Mouse (Mus musculus) neural tube, embryonic 11.5 days (tissue): ENCODE results near the gene Gpld1. TPM values are rescaled to one million over a fixed set of nuclear protein-coding genes. Genes with fewer than 3 reads are reported as not detected.

Experiments
- ATAC-seq: fragments of 200-750 bp; cut with Nextera tagmentation; 2 replicates; pipeline ENCODE4 v1.8.0; 2017; ENCODE audit warnings: moderate number of reproducible peaks, mild to moderate bottlenecking, moderate TSS enrichment, moderate library complexity; ENCODE audit not compliant: insufficient read depth, low FRiP score, low TSS enrichment
- DNase-seq: peaks from one replicate; pipeline ENCODE4 v3.0.0-alpha.2; 2015; ENCODE audit warnings: low spot score
- H3K27ac ChIP-seq: fragments of 300-500 bp; sonication (generic); 2 replicates; pipeline ENCODE4 v1.5.1; 2014; ENCODE audit warnings: low read depth, mild to moderate bottlenecking, low read length
- H3K27me3 ChIP-seq: fragments of 300-500 bp; sonication (generic); 2 replicates; pipeline ENCODE4 v1.6.1; 2014; ENCODE audit warnings: mild to moderate bottlenecking, low read length, mixed read lengths; ENCODE audit not compliant: control insufficient read depth, insufficient read depth
- H3K36me3 ChIP-seq: fragments of 300-500 bp; sonication (generic); 2 replicates; pipeline ENCODE4 v1.6.1; 2014; ENCODE audit warnings: mild to moderate bottlenecking, low read length, moderate library complexity, mixed read lengths; ENCODE audit not compliant: control insufficient read depth, insufficient read depth
- H3K4me1 ChIP-seq: fragments of 300-500 bp; sonication (generic); 2 replicates; pipeline ENCODE4 v1.6.1; 2014; ENCODE audit warnings: low read length, mixed read lengths; ENCODE audit not compliant: control insufficient read depth, insufficient read depth
- H3K4me2 ChIP-seq: fragments of 300-500 bp; sonication (generic); 2 replicates; pipeline ENCODE4 v1.6.1; 2014; ENCODE audit warnings: low read depth, mild to moderate bottlenecking, moderate library complexity
- H3K4me3 ChIP-seq: fragments of 300-500 bp; sonication (generic); 2 replicates; pipeline ENCODE4 v1.5.1; 2014; ENCODE audit warnings: low read depth, low read length
- H3K9ac ChIP-seq: fragments of 300-500 bp; sonication (generic); 2 replicates; pipeline ENCODE4 v1.6.1; 2014; ENCODE audit warnings: mild to moderate bottlenecking, low read length
- H3K9me3 ChIP-seq: fragments of 300-500 bp; sonication (generic); 2 replicates; pipeline ENCODE4 v1.6.1; 2016; ENCODE audit warnings: low read length; ENCODE audit not compliant: control insufficient read depth
- WGBS: fragments of 180-500 bp; shearing (Covaris S2); extraction: QIAGEN DNeasy Blood & Tissue Kit; methylation state at CpG from one replicate; pipeline ENCODE4 v1.1.7; 2014; 5-methylcytosine and 5-hydroxymethylcytosine counted together
- polyA plus RNA-seq: library from polyadenylated mRNA; unstranded; fragments of >200 nt; fragmentation: Nextera tagmentation; extraction: Ambion mirVana; gene quantifications from 2 replicates; pipeline ENCODE4 v1.2.1, GENCODE M21; 2014

The Gpld1 gene
- polyA plus RNA-seq, 1 experiment from 2014 or later = 0.76 TPM

DNA sequence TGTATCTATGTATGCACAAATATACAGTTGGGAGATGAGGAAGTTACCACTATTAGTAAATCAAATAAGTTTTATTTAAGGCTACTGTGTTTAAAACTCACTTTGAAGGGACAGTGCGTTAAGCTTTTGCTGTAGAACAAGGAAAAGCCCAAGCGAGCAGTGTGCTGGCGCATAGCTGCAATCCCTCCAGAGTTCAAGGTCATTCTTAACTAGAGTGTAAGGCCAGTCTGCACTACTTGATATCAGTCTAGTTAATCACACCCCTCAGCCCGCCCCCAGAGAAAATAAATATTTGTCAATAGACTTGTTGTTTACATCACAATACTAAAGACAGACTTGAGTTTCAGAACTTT, 77.6 kb downstream of the Gpld1 start:
- Histone ChIP-seq H3K4me1 (peaks cover 6% of the 10 kb centered on the region), H3K9me3 (no peaks in the 10 kb centered on the region), H3K4me2 (peak overlapping the region; percentile 75), H3K27ac (peak overlapping the region; percentile 78; the same call in 1 of the 2 replicates), H3K9ac (peak overlapping the region; percentile 81), H3K27me3 (no peaks in the 10 kb centered on the region), H3K4me3 (peak overlapping the region; percentile 84), H3K36me3 (no peaks in the 10 kb centered on the region)
- DNase-seq (no peak), ATAC-seq (peak; percentile 37; the same call in 1 of the 2 replicates)
- WGBS = 58% methylated on average over 4 of the region's 4 CpGs

DNA sequence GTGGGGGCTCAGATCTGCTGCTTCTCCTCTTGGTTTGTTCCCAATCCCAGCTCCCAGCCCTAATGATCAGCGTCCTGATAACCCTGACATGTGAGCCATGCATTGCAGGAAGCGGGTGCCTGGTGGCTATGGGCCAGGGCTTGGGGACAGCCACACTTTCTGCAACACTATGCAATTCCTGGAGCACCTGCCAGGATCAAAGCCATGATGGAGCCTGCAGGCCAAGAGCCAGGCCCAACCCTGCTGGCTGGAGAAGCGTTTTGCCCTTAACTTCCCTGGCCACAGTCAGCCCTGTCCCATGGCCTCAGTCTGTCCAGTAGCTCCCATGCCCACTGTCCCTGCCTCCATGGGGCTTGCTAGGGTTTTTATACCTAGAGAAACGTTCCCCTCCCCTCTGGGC, 79.4 kb downstream of the Gpld1 start:
- whole genome bisulfite sequencing = 77% methylated on average over 4 of the region's 4 CpGs
- H3K27me3 ChIP-seq = no peaks in the 10 kb centered on the region
- ATAC-seq = no peak
- H3K27ac ChIP-seq = no peak overlapping the region
- no peak overlapping the region for H3K4me3 ChIP-seq
- H3K9me3 ChIP-seq = no peaks in the 10 kb centered on the region
- no peak overlapping the region for H3K4me2 ChIP-seq
- no peak for DNase-seq
- H3K9ac ChIP-seq = no peak overlapping the region
- H3K4me1 ChIP-seq = peaks cover 6% of the 10 kb centered on the region
- no peaks in the 10 kb centered on the region for H3K36me3 ChIP-seq

- H3K9me3 ChIP-seq = no peaks in the 10 kb centered on the region
- no peak overlapping the region for H3K9ac ChIP-seq
- DNase-seq = no peak
- H3K27ac ChIP-seq = no peak overlapping the region
- H3K4me2 ChIP-seq = no peak overlapping the region
- WGBS = 81% methylated on average over 3 of the region's 3 CpGs
- no peak for ATAC-seq
- H3K4me1 ChIP-seq = peaks cover 6% of the 10 kb centered on the region
- H3K36me3 ChIP-seq = no peaks in the 10 kb centered on the region
- H3K4me3 ChIP-seq = no peak overlapping the region
- no peaks in the 10 kb centered on the region for H3K27me3 ChIP-seq
Measured at GRCm38 (mm10) chr13:25023129-25023528, 80.2 kb downstream of the Gpld1 start.

- no peak overlapping the region for H3K4me3 ChIP-seq
- H3K9me3 ChIP-seq = no peaks in the 10 kb centered on the region
- H3K4me2 ChIP-seq = no peak overlapping the region
- no peak overlapping the region for H3K9ac ChIP-seq
- no peaks in the 10 kb centered on the region for H3K4me1 ChIP-seq
- H3K27me3 ChIP-seq = no peaks in the 10 kb centered on the region
- H3K27ac ChIP-seq = no peak overlapping the region
- WGBS = 31% methylated on average over 2 of the region's 2 CpGs
- DNase-seq (no peak), ATAC-seq (no peak)
- no peaks in the 10 kb centered on the region for H3K36me3 ChIP-seq
Measured at GRCm38 (mm10) chr13:25024655-25025054, 81.7 kb downstream of the Gpld1 start.

- Histone ChIP-seq H3K4me3 (no peak overlapping the region), H3K27ac (no peak overlapping the region), H3K4me1 (no peaks in the 10 kb centered on the region), H3K4me2 (no peak overlapping the region), H3K36me3 (no peaks in the 10 kb centered on the region), H3K9ac (no peak overlapping the region), H3K9me3 (no peaks in the 10 kb centered on the region), H3K27me3 (no peaks in the 10 kb centered on the region)
- DNase-seq (no peak), ATAC-seq (no peak)
- WGBS = 79% methylated on average over 6 of the region's 6 CpGs
Measured at GRCm38 (mm10) chr13:25026409-25027113, 83.6 kb downstream of the Gpld1 start.

DNA sequence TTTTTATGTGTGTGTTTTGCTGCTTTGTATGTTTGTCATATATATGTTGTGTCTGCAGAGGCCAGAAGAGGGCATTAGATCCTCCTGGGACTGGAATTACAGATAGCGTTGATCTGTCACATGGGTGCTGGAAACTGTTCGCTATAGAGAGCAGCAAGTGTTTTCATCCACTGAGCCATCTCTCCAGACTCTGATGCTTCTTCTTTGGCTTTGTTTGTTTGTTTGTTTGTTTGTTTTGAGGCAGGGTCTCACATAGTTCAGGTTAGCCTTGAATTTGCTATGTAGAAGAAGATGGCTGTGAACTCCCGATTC, 84.1 kb downstream of the Gpld1 start:
- Histone ChIP-seq H3K4me3 (no peak overlapping the region), H3K27me3 (no peaks in the 10 kb centered on the region), H3K9me3 (no peaks in the 10 kb centered on the region), H3K4me1 (no peaks in the 10 kb centered on the region), H3K4me2 (no peak overlapping the region), H3K36me3 (no peaks in the 10 kb centered on the region), H3K9ac (no peak overlapping the region), H3K27ac (no peak overlapping the region)
- 74% methylated on average over 3 of the region's 3 CpGs for WGBS
- ATAC-seq (no peak), DNase-seq (no peak)

GRCm38 (mm10) chr13:25039488-25039887, 96.5 kb downstream of the Gpld1 start:
- ATAC-seq = no peak
- 73% methylated on average over 2 of the region's 2 CpGs for WGBS
- H3K4me2 ChIP-seq = no peak overlapping the region
- no peak for DNase-seq
- no peaks in the 10 kb centered on the region for H3K9me3 ChIP-seq
- H3K4me1 ChIP-seq = no peaks in the 10 kb centered on the region
- no peak overlapping the region for H3K4me3 ChIP-seq
- H3K9ac ChIP-seq = no peak overlapping the region
- no peak overlapping the region for H3K27ac ChIP-seq
- H3K36me3 ChIP-seq = no peaks in the 10 kb centered on the region
- no peaks in the 10 kb centered on the region for H3K27me3 ChIP-seq

Other genes with a start within 250 kb of the Gpld1 start
- not detected in 2 replicates for gene Armh2, start 201.9 kb upstream of the Gpld1 start, polyA plus RNA-seq
- gene Gmnn, start 181.2 kb upstream of the Gpld1 start, polyA plus RNA-seq = 110 and 124 TPM in 2 replicates
- 18.8 and 22.0 TPM in 2 replicates for gene BC005537, start 141.5 kb upstream of the Gpld1 start, polyA plus RNA-seq
- 48.5 and 55.1 TPM in 2 replicates for gene Acot13, start 111.6 kb upstream of the Gpld1 start, polyA plus RNA-seq
- 62.8 and 66.7 TPM in 2 replicates for gene Tdp2, start 111.5 kb upstream of the Gpld1 start, polyA plus RNA-seq
- 0.53 and 1.2 TPM in 2 replicates for gene D130043K22Rik, start 98.0 kb upstream of the Gpld1 start, polyA plus RNA-seq
- gene Aldh5a1, start 5.5 kb upstream of the Gpld1 start, polyA plus RNA-seq = 7.1 and 7.9 TPM in 2 replicates
- 28.1 and 34.1 TPM in 2 replicates for gene Mrs2, start 77.2 kb downstream of the Gpld1 start, polyA plus RNA-seq
- 3.4 and 4.4 TPM in 2 replicates for gene Dcdc2a, start 112.9 kb downstream of the Gpld1 start, polyA plus RNA-seq